Mouse (Mus musculus) G1E (cell line): ENCODE measurements around the gene Spem1. TPM values are rescaled to one million over a fixed set of nuclear protein-coding genes. Genes with fewer than 3 reads are reported as not detected.

Experiments used
- ATAC-seq: 2 replicates; pipeline ENCODE4 v1.8.0; 2016; ENCODE audit warnings: mild to moderate bottlenecking; ENCODE audit not compliant: insufficient number of reproducible peaks, poor library complexity, low FRiP score, severe bottlenecking; ENCODE audit errors: extremely low read depth
- DNase-seq: peaks from one replicate; pipeline ENCODE4 v3.0.0; 2012; ENCODE audit warnings: low spot score
- H3K27me3 ChIP-seq: 2 replicates; pipeline ENCODE4 v1.6.1; 2012; ENCODE audit warnings: mild to moderate bottlenecking, low read length, inconsistent platforms; ENCODE audit not compliant: insufficient read depth
- H3K36me3 ChIP-seq: replicated peaks from 2 replicates; pipeline ENCODE3; 2012; ENCODE audit warnings: mild to moderate bottlenecking, inconsistent platforms
- H3K4me1 ChIP-seq: 2 replicates; pipeline ENCODE4 v1.6.1; 2012; ENCODE audit warnings: low read depth, low read length, inconsistent platforms, mixed read lengths; ENCODE audit not compliant: insufficient read depth
- H3K4me3 ChIP-seq: 2 replicates; pipeline ENCODE4 v1.5.1; 2012; ENCODE audit warnings: low read depth, mild to moderate bottlenecking, inconsistent platforms, low read length, moderate library complexity, mixed read lengths
- H3K9me3 ChIP-seq: replicated peaks from 2 replicates; pipeline ENCODE4 v1.6.1; 2012; ENCODE audit warnings: inconsistent platforms
- CTCF ChIP-seq: IDR thresholded peaks from 2 replicates; pipeline ENCODE4 v1.5.1; 2012; ENCODE audit warnings: low read depth, low read length, inconsistent platforms, mixed read lengths
- GATA1 ChIP-seq: IDR thresholded peaks from 2 replicates; pipeline ENCODE4 v1.6.1; 2012; ENCODE audit warnings: borderline replicate concordance, low read length, inconsistent platforms, mixed read lengths
- GATA2 ChIP-seq: IDR thresholded peaks from 2 replicates; pipeline ENCODE4 v1.6.1; 2012; ENCODE audit warnings: low read depth, low read length, inconsistent platforms, borderline replicate concordance
- POLR2AphosphoS5 ChIP-seq: IDR thresholded peaks from 2 replicates; pipeline ENCODE4 v1.6.1; 2012; ENCODE audit warnings: low read depth, low read length, inconsistent platforms; ENCODE audit not compliant: insufficient replicate concordance
- TAL1 ChIP-seq: conservative IDR thresholded peaks from 2 replicates; pipeline ENCODE4 v1.6.1; 2012; ENCODE audit warnings: low read depth, low read length, inconsistent platforms, mixed read lengths
- polyA plus RNA-seq: library from polyadenylated mRNA; stranded (reverse); fragments of >175 nt; gene quantifications from 2 replicates; pipeline ENCODE4 v1.2.3, GENCODE M21; 2012
- total RNA-seq, 2 experiments: library from RNA; stranded (forward) in 1 of 2; stranded (reverse) in 1 of 2; fragments of 200-1000 nt in 1 of 2; fragments of >200 nt in 1 of 2; fragmentation: Nextera tagmentation in 1 of 2; gene quantifications; 2 replicates each; pipeline ENCODE4 v1.2.3; 2014 to 2017

Gene Spem1
- total and polyA plus RNA-seq, 3 experiments = 0.11 TPM; not detected in 2

DNA sequence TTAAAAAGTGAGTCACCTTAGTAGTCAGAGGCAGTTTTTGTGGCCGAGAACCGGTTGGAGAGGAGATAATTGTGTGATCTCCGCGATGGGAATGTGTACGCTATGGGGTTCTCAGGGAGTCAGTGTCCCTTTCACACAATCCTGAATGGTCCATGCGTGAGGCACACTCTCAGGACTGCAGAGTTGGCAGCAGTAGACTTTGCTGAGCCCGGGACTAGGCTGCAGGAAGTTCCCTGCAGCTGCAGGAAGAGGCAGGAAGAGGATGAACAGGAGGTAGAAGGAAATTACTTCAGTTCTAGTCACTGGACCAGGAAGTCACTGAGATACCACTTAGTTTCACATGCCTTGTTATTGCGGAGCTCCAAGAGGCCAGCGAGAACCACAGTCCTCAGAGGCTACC, 27.1 kb upstream of the Spem1 start:
- Histone ChIP-seq H3K27me3 (no peaks in the 10 kb centered on the region), H3K4me1 (peaks cover 80% of the 10 kb centered on the region), H3K9me3 (no peaks in the 10 kb centered on the region), H3K36me3 (peaks cover 61% of the 10 kb centered on the region), H3K4me3 (no peak overlapping the region)
- TF ChIP-seq GATA2 (no peak), CTCF (no peak), GATA1 (no peak), POLR2AphosphoS5 (no peak), TAL1 (no peak)
- no peak for ATAC-seq
- DNase-seq = no peak

DNA sequence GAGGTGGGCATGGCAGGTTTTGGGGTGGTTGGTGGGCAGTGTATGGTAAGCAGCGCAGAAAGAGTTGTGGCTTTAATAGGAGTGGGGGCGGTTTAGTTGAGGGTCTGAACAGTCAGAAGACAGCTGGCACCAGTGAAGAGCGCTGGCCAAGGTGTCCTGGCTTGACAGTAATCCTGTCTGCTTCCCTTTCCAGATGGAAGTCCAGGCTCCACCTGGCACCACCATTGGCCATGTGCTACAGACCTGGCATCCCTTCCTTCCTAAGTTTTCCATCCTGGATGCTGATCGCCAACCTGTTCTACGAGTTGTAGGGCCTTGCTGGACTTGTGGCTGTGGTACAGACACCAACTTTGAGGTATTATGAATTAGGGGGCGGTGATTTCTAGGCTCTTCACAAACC, 26.0 kb upstream of the Spem1 start:
- H3K36me3 ChIP-seq = peaks cover 58% of the 10 kb centered on the region
- peaks cover 72% of the 10 kb centered on the region for H3K4me1 ChIP-seq
- ATAC-seq = no peak
- no peaks in the 10 kb centered on the region for H3K9me3 ChIP-seq
- peak overlapping the region; percentile 78; the same call in 1 of the 2 replicates for H3K4me3 ChIP-seq
- no peaks in the 10 kb centered on the region for H3K27me3 ChIP-seq
- no peak for DNase-seq
- TF ChIP-seq POLR2AphosphoS5 (no peak), GATA1 (no peak), GATA2 (no peak), CTCF (no peak), TAL1 (no peak)

DNA sequence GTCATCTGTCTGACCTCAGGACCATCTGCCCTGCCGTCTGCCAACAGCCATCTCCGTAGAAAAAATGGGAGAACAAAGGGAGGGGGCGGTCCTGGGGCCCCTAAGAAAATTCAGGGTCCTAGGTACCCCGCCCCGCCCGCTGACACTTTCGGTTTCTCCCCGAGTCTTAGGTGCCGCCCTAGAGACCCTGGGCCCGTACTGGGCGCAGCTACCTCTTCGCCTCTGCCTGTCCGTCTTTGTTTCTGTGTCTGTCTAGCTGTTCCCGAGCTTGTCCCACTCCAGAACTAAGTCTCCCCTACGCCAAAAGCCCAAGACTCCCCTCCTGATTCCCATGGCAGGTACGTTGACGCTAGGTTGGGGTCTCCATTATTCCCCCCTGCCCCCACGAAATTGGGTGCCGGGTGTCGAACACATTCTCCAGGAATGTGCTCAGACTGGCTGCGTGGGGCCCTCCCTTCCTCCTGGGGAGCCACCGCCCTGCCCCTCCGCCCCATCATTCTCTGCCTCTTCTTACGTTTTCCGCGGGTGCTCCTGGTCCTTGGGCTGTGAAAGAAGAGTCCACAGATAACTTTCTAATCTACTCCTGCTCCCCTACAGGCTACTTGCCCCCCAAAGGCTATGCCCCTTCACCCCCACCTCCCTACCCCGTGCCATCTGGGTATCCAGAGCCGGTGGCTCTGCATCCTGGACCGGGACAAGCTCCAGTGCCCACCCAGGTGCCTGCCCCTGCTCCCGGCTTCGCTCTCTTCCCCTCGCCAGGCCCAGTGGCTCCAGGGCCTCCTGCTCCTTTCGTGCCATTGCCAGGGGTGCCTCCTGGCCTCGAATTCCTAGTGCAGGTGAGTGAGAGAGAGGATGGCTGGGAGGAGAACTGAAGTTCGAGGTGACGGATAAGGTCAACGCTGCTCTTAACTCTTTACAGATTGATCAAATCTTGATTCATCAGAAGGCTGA, 25.0 kb upstream of the Spem1 start:
- peaks cover 67% of the 10 kb centered on the region for H3K4me1 ChIP-seq
- TF ChIP-seq CTCF = no peak
- TF ChIP-seq GATA2 = no peak
- TF ChIP-seq POLR2AphosphoS5 = no peak
- no peak for TF ChIP-seq TAL1
- TF ChIP-seq GATA1 = no peak
- peak; percentile 74 for DNase-seq

DNA sequence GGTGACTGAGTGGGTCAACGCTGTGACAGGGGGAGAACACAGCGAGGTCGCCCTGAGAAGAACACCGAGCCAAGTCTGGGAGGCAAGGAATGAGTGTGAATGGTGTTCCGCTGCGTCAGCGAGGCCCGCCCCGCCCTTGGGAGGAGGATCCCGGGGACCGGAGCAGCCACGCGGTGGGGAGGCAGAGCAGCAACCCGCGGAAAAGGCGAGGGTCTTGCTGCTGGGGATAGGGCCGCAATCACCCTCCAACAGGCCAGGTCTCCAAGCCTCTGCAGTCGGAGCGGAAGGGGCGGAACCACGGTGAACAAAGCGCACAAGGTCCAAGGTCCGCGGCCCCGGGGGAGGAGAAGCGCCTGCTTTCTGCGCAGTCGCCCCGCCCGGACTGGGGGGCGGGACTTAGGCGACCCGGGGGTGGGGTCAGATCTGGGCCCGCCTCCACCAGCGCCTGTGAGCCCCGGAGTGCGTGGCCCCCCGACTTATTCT, 24.3 kb upstream of the Spem1 start, which contains the start of gene Plscr3:
Plscr3 (plus strand) TSS at position 179 of the 483 bp plus-strand sequence.
- DNase-seq = peak; percentile 85
- Histone ChIP-seq H3K36me3 (peaks cover 40% of the 10 kb centered on the region), H3K4me1 (peaks cover 59% of the 10 kb centered on the region), H3K27me3 (no peaks in the 10 kb centered on the region), H3K4me3 (peak within 1 kb of the TSS; percentile 78), H3K9me3 (no peaks in the 10 kb centered on the region)
- TF ChIP-seq POLR2AphosphoS5 (no peak), TAL1 (no peak), GATA1 (no peak), CTCF (no peak), GATA2 (no peak)
- peak; percentile 74 for ATAC-seq

More for the DNA sequence above, 25.0 kb upstream of the Spem1 start:
- Histone ChIP-seq H3K36me3 (peaks cover 48% of the 10 kb centered on the region), H3K9me3 (no peaks in the 10 kb centered on the region), H3K27me3 (no peaks in the 10 kb centered on the region), H3K4me3 (peak overlapping the region; percentile 78)
- no peak for ATAC-seq

DNA sequence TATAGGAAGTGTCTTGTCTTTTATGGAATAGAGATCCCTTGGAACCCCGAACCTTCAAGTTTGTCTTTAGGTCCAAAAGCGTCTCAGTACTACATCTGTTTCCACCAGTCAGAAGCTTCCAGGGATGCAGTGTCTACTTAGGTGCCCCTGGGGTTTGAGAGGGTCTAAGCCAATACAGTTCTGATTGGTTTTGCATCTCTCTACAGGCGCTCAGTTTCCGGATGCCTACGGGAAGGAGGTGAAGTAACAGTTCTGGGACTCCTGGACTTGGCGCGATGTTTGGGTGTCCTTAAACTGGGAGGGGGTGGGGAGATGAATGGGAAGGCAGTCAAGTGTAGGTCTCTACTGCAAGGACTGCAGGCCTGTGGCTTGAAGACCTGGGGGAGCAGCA, 16.7 kb upstream of the Spem1 start:
- H3K9me3 ChIP-seq = no peaks in the 10 kb centered on the region
- H3K4me1 ChIP-seq = peaks cover 60% of the 10 kb centered on the region
- no peak for ATAC-seq
- H3K4me3 ChIP-seq = peak overlapping the region; percentile 81
- peaks cover 31% of the 10 kb centered on the region for H3K27me3 ChIP-seq
- peaks cover 9% of the 10 kb centered on the region for H3K36me3 ChIP-seq
- TF ChIP-seq CTCF = no peak
- TF ChIP-seq GATA2 = no peak
- TF ChIP-seq GATA1 = no peak
- TF ChIP-seq TAL1 = no peak
- no peak for TF ChIP-seq POLR2AphosphoS5
- no peak for DNase-seq

DNA sequence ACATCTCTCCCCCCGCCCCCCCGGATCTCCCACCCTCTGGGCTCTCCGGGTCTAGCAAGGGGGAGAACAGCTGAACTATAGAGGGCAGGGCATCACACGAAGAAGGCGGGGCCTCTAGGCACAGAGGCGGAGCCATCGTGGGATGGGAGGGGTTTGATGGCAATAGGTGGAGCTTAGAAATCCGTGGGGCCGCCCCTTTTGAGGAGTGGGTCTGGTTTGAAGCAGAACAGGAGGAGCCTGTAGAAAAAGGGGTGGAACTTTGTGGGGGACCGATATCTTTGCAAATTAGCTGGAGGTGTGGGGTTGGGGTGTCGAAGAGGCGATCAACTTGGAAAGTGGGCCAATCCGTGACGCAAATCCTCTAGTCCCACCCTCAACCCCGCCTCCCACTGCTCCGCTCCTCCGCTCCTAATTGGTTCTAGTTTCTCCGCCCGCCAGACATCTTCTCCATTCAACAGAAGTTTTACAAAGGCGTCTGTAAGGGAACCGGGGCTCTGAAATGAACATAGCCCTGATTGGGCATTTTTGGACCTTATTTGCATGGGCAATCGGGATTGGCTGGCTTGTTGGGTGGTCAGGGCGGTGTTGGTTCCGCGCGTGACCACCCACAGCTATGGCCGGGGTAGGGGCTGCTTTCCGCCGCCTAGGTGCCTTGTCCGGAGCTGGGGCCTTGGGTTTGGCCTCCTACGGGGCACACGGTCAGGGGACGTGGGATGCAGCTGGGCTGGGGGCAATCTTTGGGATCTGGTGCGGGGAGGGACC, 16.2 kb upstream of the Spem1 start, which contains the start of gene Tmem256:
Tmem256 (plus strand) TSS at position 563 of the 762 bp plus-strand sequence.
- no peak for TF ChIP-seq POLR2AphosphoS5
- no peak for TF ChIP-seq CTCF
- no peak for TF ChIP-seq GATA1
- TF ChIP-seq GATA2 = no peak
- TF ChIP-seq TAL1 = no peak
- Histone ChIP-seq H3K36me3 (peaks cover 9% of the 10 kb centered on the region), H3K27me3 (peaks cover 37% of the 10 kb centered on the region), H3K4me3 (peak within 1 kb of the TSS; percentile 81), H3K9me3 (no peaks in the 10 kb centered on the region), H3K4me1 (peaks cover 64% of the 10 kb centered on the region)
- ATAC-seq (peak; percentile 93), DNase-seq (peak; percentile 97)
